Mouse (Mus musculus): ENCODE results near the gene Ybx3. TPM values are rescaled to one million over a fixed set of nuclear protein-coding genes. Genes with fewer than 3 reads are reported as not detected.

Gene Ybx3
- total RNA-seq, 1 experiment from 2014 or later = 683 TPM

- ATAC-seq (replicated peaks; ENCODE audit: low read depth, poor library complexity, severe bottlenecking) = no peak
Observed at GRCm38 (mm10) chr6:131344346-131344745, 43.9 kb downstream of the Ybx3 start.

- ATAC-seq (replicated peaks; ENCODE audit: low read depth, poor library complexity, severe bottlenecking) = no peak
Observed at GRCm38 (mm10) chr6:131340082-131340481, 48.2 kb downstream of the Ybx3 start.

GRCm38 (mm10) chr6:131339309-131339708, 49.0 kb downstream of the Ybx3 start:
- ATAC-seq (replicated peaks; ENCODE audit: low read depth, poor library complexity, severe bottlenecking) = no peak

- no peak for ATAC-seq (replicated peaks; ENCODE audit: low read depth, poor library complexity, severe bottlenecking)
Observed at GRCm38 (mm10) chr6:131338787-131339186, 49.5 kb downstream of the Ybx3 start.

GRCm38 (mm10) chr6:131327076-131327475, 61.2 kb downstream of the Ybx3 start:
- ATAC-seq (replicated peaks; ENCODE audit: low read depth, poor library complexity, severe bottlenecking) = no peak

- ATAC-seq (replicated peaks; ENCODE audit: low read depth, poor library complexity, severe bottlenecking) = no peak
Observed at GRCm38 (mm10) chr6:131321854-131322639, 66.2 kb downstream of the Ybx3 start.

- ATAC-seq (replicated peaks; ENCODE audit: low read depth, poor library complexity, severe bottlenecking) = no peak
Observed at GRCm38 (mm10) chr6:131316155-131317101, 71.8 kb downstream of the Ybx3 start.

Other genes starting within 250 kb of the Ybx3 start
- 0.55 TPM in 1 of 2 replicates, not detected in the other for gene Klra2, start 141.1 kb downstream of the Ybx3 start, total RNA-seq (2017)
- 53.5 and 63.6 TPM in 2 replicates for gene Magohb, start 95.2 kb downstream of the Ybx3 start, total RNA-seq (2017)
- gene Styk1, start 34.9 kb downstream of the Ybx3 start, total RNA-seq (2017) = 0.09 and 0.29 TPM in 2 replicates
- not detected in 2 replicates for gene 5430401F13Rik, start 97.9 kb upstream of the Ybx3 start, total RNA-seq (2017)
- not detected in 2 replicates for gene Gm6619, start 97.9 kb upstream of the Ybx3 start, total RNA-seq (2017)
- not detected in 2 replicates for gene Tas2r130, start 242.4 kb upstream of the Ybx3 start, total RNA-seq (2017)